Mouse (Mus musculus) embryonic facial prominence, embryonic 12.5 days (tissue): ENCODE results near the gene Ahcyl2. TPM values are rescaled to one million over a fixed set of nuclear protein-coding genes. Genes with fewer than 3 reads are reported as not detected.

Source experiments
- ATAC-seq: fragments of 200-750 bp; cut with Nextera tagmentation; 2 replicates; pipeline ENCODE4 v1.8.0; 2017; ENCODE audit not compliant: insufficient number of reproducible peaks, insufficient read depth, low FRiP score, low TSS enrichment
- H3K27ac ChIP-seq: fragments of 300-500 bp; sonication (generic); 2 replicates; pipeline ENCODE4 v1.5.1; 2016; ENCODE audit warnings: mild to moderate bottlenecking
- H3K27me3 ChIP-seq: fragments of 300-500 bp; sonication (generic); 2 replicates; pipeline ENCODE4 v1.6.1; 2016; ENCODE audit warnings: mild to moderate bottlenecking, moderate library complexity
- H3K36me3 ChIP-seq: fragments of 300-500 bp; sonication (generic); 2 replicates; pipeline ENCODE4 v1.6.1; 2016; ENCODE audit warnings: mild to moderate bottlenecking
- H3K4me1 ChIP-seq: fragments of 300-500 bp; sonication (generic); 2 replicates; pipeline ENCODE4 v1.6.1; 2016
- H3K4me2 ChIP-seq: fragments of 300-500 bp; sonication (generic); replicated peaks from 2 replicates; pipeline ENCODE4 v1.6.1; 2016; ENCODE audit warnings: mild to moderate bottlenecking, moderate library complexity
- H3K4me3 ChIP-seq: fragments of 300-500 bp; sonication (generic); 2 replicates; pipeline ENCODE4 v1.5.1; 2016; ENCODE audit warnings: mild to moderate bottlenecking
- H3K9ac ChIP-seq: fragments of 300-500 bp; sonication (generic); 2 replicates; pipeline ENCODE4 v1.6.1; 2016; ENCODE audit warnings: mild to moderate bottlenecking, moderate library complexity
- H3K9me3 ChIP-seq: fragments of 300-500 bp; sonication (generic); 2 replicates; pipeline ENCODE4 v1.6.1; 2016; ENCODE audit warnings: mild to moderate bottlenecking, moderate library complexity
- WGBS: fragments of 180-500 bp; shearing (Covaris S2); methylation state at CpG from one replicate; pipeline ENCODE4 v1.1.7; 2016; 5-methylcytosine and 5-hydroxymethylcytosine counted together
- polyA plus RNA-seq: library from polyadenylated mRNA; unstranded; fragments of >200 nt; fragmentation: Nextera tagmentation; extraction: Ambion mirVana; gene quantifications from 2 replicates; pipeline ENCODE4 v1.2.1, GENCODE M21; 2016

The Ahcyl2 gene
- polyA plus RNA-seq, 1 experiment from 2014 or later: 20.5 TPM

DNA sequence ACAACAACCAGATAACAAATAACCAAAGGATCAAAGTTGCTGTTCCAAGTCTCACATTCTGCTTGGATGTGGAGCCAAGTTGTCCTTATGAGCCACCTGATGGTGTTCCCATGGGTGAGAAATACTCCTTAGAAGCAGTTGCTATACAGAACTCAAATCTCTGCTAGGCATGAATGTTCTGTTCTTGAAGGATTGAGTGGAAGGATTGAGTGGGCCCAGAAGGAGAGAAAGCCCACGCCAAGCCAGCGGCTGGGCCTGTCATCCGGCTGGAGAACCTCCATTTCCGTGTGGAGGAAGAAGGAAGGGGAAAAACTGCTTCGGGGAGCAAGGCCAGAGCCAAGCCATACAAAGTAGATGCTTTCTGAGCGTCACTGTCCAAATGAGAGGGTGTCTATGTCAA, 193.3 kb downstream of the Ahcyl2 start:
- ATAC-seq: no peak
- Histone ChIP-seq H3K27me3 (no peaks in the 10 kb centered on the region), H3K4me1 (no peaks in the 10 kb centered on the region), H3K4me2 (no peak overlapping the region), H3K9ac (no peak overlapping the region), H3K36me3 (no peaks in the 10 kb centered on the region), H3K27ac (no peak overlapping the region), H3K9me3 (no peaks in the 10 kb centered on the region), H3K4me3 (no peak overlapping the region)
- 87% methylated on average over 6 of the region's 6 CpGs for WGBS

Other genes starting within 250 kb of the Ahcyl2 start
- gene Irf5, start 241.4 kb upstream of the Ahcyl2 start, polyA plus RNA-seq: 2.7 and 3.1 TPM in 2 replicates
- gene Tnpo3, start 158.1 kb upstream of the Ahcyl2 start, polyA plus RNA-seq: 98.7 and 102 TPM in 2 replicates
- 4.7 and 5.6 TPM in 2 replicates for gene Tspan33, start 73.8 kb upstream of the Ahcyl2 start, polyA plus RNA-seq
- 69.1 and 70.5 TPM in 2 replicates for gene Smo, start 32.5 kb upstream of the Ahcyl2 start, polyA plus RNA-seq
- 1.0 and 1.1 TPM in 2 replicates for gene Strip2, start 149.0 kb downstream of the Ahcyl2 start, polyA plus RNA-seq